Mouse (Mus musculus): ENCODE measurements around the gene Cd200r3.

Gene Cd200r3

DNA sequence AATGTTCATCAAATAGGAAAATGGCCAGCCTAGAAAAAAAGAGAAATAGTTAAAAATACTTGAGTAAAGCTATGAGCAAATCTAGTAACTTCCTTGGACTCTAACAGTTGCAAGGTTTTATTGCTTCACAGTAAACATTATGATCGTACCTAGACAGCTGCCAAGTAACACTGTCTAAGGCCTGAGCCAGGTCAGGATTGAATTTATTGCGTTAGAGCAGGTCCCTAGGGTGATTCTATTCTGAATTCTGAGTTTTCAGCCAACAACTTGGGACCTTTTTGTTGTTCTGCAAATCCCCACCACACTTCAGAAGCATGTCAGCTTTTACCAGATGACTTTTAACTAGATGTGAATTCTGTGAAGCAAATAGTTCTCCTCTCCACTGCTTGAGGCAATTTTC is 87.3 kb downstream of the Cd200r3 start:
- no peak for DNase-seq (ENCODE audit: low spot score)
